Comparison of ENCODE assay signal across 9 mouse cellular contexts in the genomic region with DNA sequence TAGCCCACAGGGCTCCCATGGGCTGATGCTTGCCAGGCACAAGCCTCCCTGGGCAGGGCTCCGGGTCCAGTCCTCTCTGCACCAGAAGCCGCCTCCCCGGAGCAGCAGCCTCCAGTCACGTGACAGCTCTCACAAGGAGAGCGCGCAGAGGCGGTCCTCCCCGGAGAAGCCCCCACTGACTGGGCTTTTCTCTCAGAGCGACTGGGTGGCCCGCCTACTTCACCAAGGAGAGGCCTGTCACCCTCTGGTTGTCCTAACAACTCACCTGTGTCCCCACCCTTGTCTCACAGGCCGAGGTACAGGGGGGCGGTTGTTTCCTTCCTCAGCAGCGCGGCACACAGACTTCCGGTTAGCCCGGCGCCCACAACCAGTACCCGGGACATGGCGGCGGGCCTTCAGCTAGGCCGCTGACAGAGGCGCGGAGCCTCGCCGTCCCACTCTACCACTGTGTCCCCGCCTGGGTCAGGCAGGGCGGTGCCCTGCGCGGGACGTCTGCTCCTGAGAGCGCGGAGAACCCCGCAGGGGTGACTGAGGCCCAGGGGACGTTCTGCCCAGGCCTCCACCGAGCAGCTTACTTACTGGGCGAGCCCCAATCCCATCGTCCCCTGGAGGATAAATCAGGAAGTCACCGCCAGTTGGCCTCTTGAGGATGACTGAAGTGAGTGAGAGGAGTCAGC. TPM values are rescaled to one million over a fixed set of nuclear protein-coding genes. Genes with fewer than 3 reads are reported as not detected.
DNase-seq lines count a peak whose midpoint lies in the region; ATAC-seq and TF ChIP-seq lines count a peak whose summit lies in the region.
"Not testable (repeated sequence)": the region's sequence is repeated elsewhere in the genome, so short reads cannot be mapped to it uniquely, and the experiment has no call there.
"Had no signal": no experiment of that assay in that cellular context is flagged by ENCODE, and none has a peak within 500 bp of the region (broad histone marks: within the 10 kb centered on the region; RNA-seq: fewer than 3 reads in every experiment).

No protein-coding gene starts in this region.

- not testable (repeated sequence) for H3K9me3 ChIP-seq in forebrain, embryonic 13.5 days (replicated peaks); heart, embryonic 16.5 days (replicated peaks; ENCODE audit: control insufficient read depth, low read length)

- TF ChIP-seq POLR2A in liver, adult 2 months (IDR thresholded peaks at IDR 0.05; ENCODE audit: extremely low read depth, insufficient read depth, low read length), result not testable (repeated sequence)

- not testable (repeated sequence) for H3K36me3 ChIP-seq in forebrain, embryonic 13.5 days (ENCODE audit: poor library complexity, severe bottlenecking); heart, embryonic 16.5 days (ENCODE audit: control insufficient read depth, insufficient read depth); liver, adult 2 months (ENCODE audit: control insufficient read depth, insufficient read depth, low read length)

- TF ChIP-seq CTCF in liver, adult 2 months (IDR thresholded peaks at IDR 0.05; ENCODE audit: low read depth, low read length), result not testable (repeated sequence)

- H3K27me3 ChIP-seq in forebrain, embryonic 13.5 days; heart, embryonic 16.5 days (ENCODE audit: control insufficient read depth, insufficient read depth, low read length); liver, adult 2 months (ENCODE audit: control insufficient read depth, insufficient read depth, low read length): not testable (repeated sequence)

- H3K4me1 ChIP-seq in forebrain, embryonic 13.5 days; heart, embryonic 16.5 days (ENCODE audit: control insufficient read depth, insufficient read depth, low read length); liver, adult 2 months (ENCODE audit: control insufficient read depth, insufficient read depth, low read length): not testable (repeated sequence)

- peak overlapping the region; percentile 59 for H3K9ac ChIP-seq in forebrain, embryonic 13.5 days
- H3K9ac ChIP-seq in heart, embryonic 16.5 days (ENCODE audit: low read length), result peak overlapping the region; percentile 69
- peak overlapping the region; percentile 50 for H3K9ac ChIP-seq in liver, adult 2 months (ENCODE audit: low read depth, low read length)

- WGBS in forebrain, embryonic 13.5 days, result 10% methylated on average over 10 of the region's 38 CpGs
- 4% methylated on average over 7 of the region's 38 CpGs for WGBS in heart, embryonic 16.5 days
- WGBS in liver, adult 2 months, result 8% methylated on average over 10 of the region's 38 CpGs

- not testable (repeated sequence) for H3K79me2 ChIP-seq in liver, adult 2 months (ENCODE audit: control insufficient read depth, insufficient read depth, low read length)

- peak; percentile 78 for DNase-seq in CD4-positive, CD25-positive, alpha-beta regulatory T cell, adult 2 months (ENCODE audit: low read depth, low spot score)
- DNase-seq in cerebellum, adult 11 months, result peak; percentile 55
- DNase-seq in kidney, postnatal 14 days, result peak; percentile 58
- DNase-seq in liver, adult 2 months (ENCODE audit: extremely low read depth, low read depth, low spot score), result peak; percentile 25
- peak; percentile 39 to 47 for DNase-seq in spleen, postnatal 36 days (ENCODE audit: low spot score in 2 of 2)

- not testable (repeated sequence) for H3K27ac ChIP-seq in forebrain, embryonic 13.5 days; heart, embryonic 16.5 days (ENCODE audit: low read length)
- H3K27ac ChIP-seq in liver, adult 2 months (replicated peaks; ENCODE audit: insufficient read depth, low read depth, low read length), result 0 out of 2 replicates have a peak overlapping the region, but pooled peaks have one; percentile 35

- ATAC-seq in forebrain, embryonic 13.5 days, result peak; percentile 99
- ATAC-seq in heart, embryonic 16.5 days (replicated peaks; ENCODE audit: extremely low read depth, insufficient read depth, low FRiP score), result peak; percentile 99
- ATAC-seq in monocyte, adult 5-6 weeks (replicated peaks; ENCODE audit: insufficient number of reproducible peaks, low FRiP score, low TSS enrichment, poor library complexity, severe bottlenecking), result peak; percentile 63; the same call in 1 of the 2 replicates

- H3K4me3 ChIP-seq in forebrain, embryonic 13.5 days, result peak overlapping the region; percentile 36
- H3K4me3 ChIP-seq in heart, embryonic 16.5 days (ENCODE audit: low read length), result peak overlapping the region; percentile 55
- peak overlapping the region; percentile 66 for H3K4me3 ChIP-seq in liver, adult 2 months (ENCODE audit: insufficient read depth, low read depth, low read length)

- H3K4me2 ChIP-seq in forebrain, embryonic 13.5 days, result peak overlapping the region; percentile 53
- peak overlapping the region; percentile 68 for H3K4me2 ChIP-seq in heart, embryonic 16.5 days (ENCODE audit: low read depth, low read length)

RNA-seq across cellular contexts. Expression of a gene that starts 35.3 kb away (rescaled TPM):
- not detected in 2 replicates for polyA plus RNA-seq in forebrain, embryonic 13.5 days (2015; fragmentation: Nextera tagmentation; extraction: Ambion mirVana)
- not detected in 2 replicates for polyA plus RNA-seq in heart, embryonic 16.5 days (2015; fragmentation: Nextera tagmentation; extraction: Ambion mirVana)
- total RNA-seq in liver, adult 2 months (2014; rRNA removed), result not detected in 2 replicates
- polyA plus RNA-seq in liver, adult 2 months (2012; rRNA removed), result not detected in 2 replicates
- total RNA-seq in monocyte, adult 5-6 weeks (2017), result not detected in 3 replicates
- polyA plus RNA-seq: C2C12 had no signal

Comparison
In these comparisons a context has a peak if more than half of its experiments do, and no peak if none do; other contexts are left out.
1. DNase-seq: peak in every context shown above with its lines; median percentile 78 in CD4-positive, CD25-positive, alpha-beta regulatory T cell, adult 2 months; 58 in kidney, postnatal 14 days; 55 in cerebellum, adult 11 months; 43 in spleen, postnatal 36 days; 25 in liver, adult 2 months.